Comparison of ENCODE assay signal across 22 mouse cellular contexts in the genomic region with DNA sequence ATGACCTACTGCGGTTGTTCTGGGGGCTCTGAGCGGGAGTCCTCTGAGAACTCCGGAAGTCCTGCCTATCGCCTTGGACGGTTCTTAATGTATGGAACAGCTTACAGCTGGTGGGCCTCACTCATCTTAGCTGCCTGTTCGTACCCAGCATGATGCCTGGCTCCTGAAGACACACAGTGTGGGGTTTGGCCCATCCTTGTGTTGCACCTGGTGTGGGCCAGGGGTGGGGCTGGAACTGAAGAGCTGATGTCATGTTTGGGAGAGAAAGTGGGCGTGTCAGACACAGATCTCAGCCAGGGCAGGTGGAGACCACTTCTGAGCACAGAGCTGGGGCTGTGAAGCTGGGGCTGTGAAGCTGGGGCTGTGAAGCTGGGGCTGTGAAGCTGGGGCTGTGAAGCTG. TPM values are rescaled to one million over a fixed set of nuclear protein-coding genes. Genes with fewer than 3 reads are reported as not detected.
DNase-seq lines count a peak whose midpoint lies in the region; ATAC-seq and TF ChIP-seq lines count a peak whose summit lies in the region.
"Had no signal": no experiment of that assay in that cellular context is flagged by ENCODE, and none has a peak within 500 bp of the region (broad histone marks: within the 10 kb centered on the region; RNA-seq: fewer than 3 reads in every experiment).

No protein-coding gene starts in this region.

- H3K9me3 ChIP-seq in heart, embryonic 13.5 days, result 0 out of 2 replicates have a peak, but pooled peaks cover 5% of the 10 kb centered on the region
- no peaks in the 10 kb centered on the region for H3K9me3 ChIP-seq in MEL (replicated peaks; ENCODE audit: insufficient read depth, low read length)
- 0 out of 2 replicates have a peak, but pooled peaks cover 4% of the 10 kb centered on the region for H3K9me3 ChIP-seq in liver, embryonic 13.5 days (replicated peaks)
- H3K9me3 ChIP-seq: forebrain, embryonic 15.5 days; hindbrain, embryonic 12.5 days; limb, embryonic 15.5 days; midbrain, embryonic 13.5 days had no signal

- no peak for TF ChIP-seq RAD21 in MEL (IDR thresholded peaks at IDR 0.05; ENCODE audit: low read depth, low read length)

- no peak overlapping the region for H3K27ac ChIP-seq in heart, embryonic 13.5 days (replicated peaks)
- H3K27ac ChIP-seq in MEL (ENCODE audit: control insufficient read depth, low read depth, low read length), result no peak overlapping the region
- H3K27ac ChIP-seq in liver, embryonic 13.5 days, result no peak overlapping the region
- H3K27ac ChIP-seq: forebrain, embryonic 15.5 days; hindbrain, embryonic 12.5 days; layer of hippocampus, adult 2 months; limb, embryonic 15.5 days; macrophage; midbrain, embryonic 13.5 days had no signal

- no peak for ATAC-seq in heart, embryonic 13.5 days (ENCODE audit: extremely low read depth, insufficient number of reproducible peaks, low FRiP score, low TSS enrichment)
- ATAC-seq in liver, embryonic 13.5 days (ENCODE audit: low read depth), result 0 out of 2 replicates have a peak, but pooled peaks have one; percentile 46
- ATAC-seq: forebrain, embryonic 15.5 days; midbrain, embryonic 13.5 days had no signal

- no peak for TF ChIP-seq EP300 in MEL (IDR thresholded peaks at IDR 0.05; ENCODE audit: low read depth in 1 of 2, low read length in 2 of 2)

- no peak for DNase-seq in heart, adult 9 months (ENCODE audit: low spot score in 2 of 2)
- DNase-seq in MEL (ENCODE audit: low read depth, low spot score), result peak; percentile 39
- DNase-seq in liver, embryonic 13.5 days, result no peak
- peak; percentile 75 to 82 for DNase-seq in thymus, postnatal 10 days (ENCODE audit: low spot score in 2 of 2)
- DNase-seq in neural tube, embryonic 10.5 days (ENCODE audit: extremely low spot score, low spot score), result no peak
- no peak for DNase-seq in right cerebral cortex, adult 18-20 months
- no peak for DNase-seq in urinary bladder, adult 18-20 months (ENCODE audit: low spot score in 2 of 2)
- DNase-seq: adrenal gland, postnatal 10 days; cerebellum, adult 9-10 months; kidney, adult 18-20 months; kidney, postnatal 10 days; layer of hippocampus, postnatal 36 days; right cerebral cortex, postnatal 14 days had no signal

- H3K9ac ChIP-seq in heart, embryonic 13.5 days, result 0 out of 2 replicates have a peak overlapping the region, but pooled peaks have one; percentile 1
- H3K9ac ChIP-seq in MEL (ENCODE audit: control insufficient read depth, low read depth, low read length, poor library complexity, severe bottlenecking), result no peak overlapping the region
- H3K9ac ChIP-seq in liver, embryonic 13.5 days, result no peak overlapping the region
- H3K9ac ChIP-seq: forebrain, embryonic 15.5 days; hindbrain, embryonic 12.5 days; limb, embryonic 15.5 days; midbrain, embryonic 13.5 days had no signal

- 83% methylated on average over 7 of the region's 7 CpGs for WGBS in heart, embryonic 13.5 days
- 68% methylated on average over 7 of the region's 7 CpGs for WGBS in liver, embryonic 13.5 days (ENCODE audit: insufficient replicate concordance)

- H3K4me2 ChIP-seq in heart, embryonic 13.5 days, result no peak overlapping the region
- H3K4me2 ChIP-seq in liver, embryonic 13.5 days, result no peak overlapping the region
- H3K4me2 ChIP-seq: forebrain, embryonic 15.5 days; hindbrain, embryonic 12.5 days; limb, embryonic 15.5 days; midbrain, embryonic 13.5 days had no signal

- no peak for TF ChIP-seq CTCF in MEL (IDR thresholded peaks at IDR 0.05 in 2 of 3, conservative IDR thresholded peaks at IDR 0.05 in 1 of 3; ENCODE audit: control insufficient read depth in 1 of 3, insufficient read depth in 1 of 3, low read depth in 2 of 3, low read length in 3 of 3, poor library complexity in 1 of 3, severe bottlenecking in 1 of 3)

- no peak for TF ChIP-seq POLR2A in MEL (IDR thresholded peaks at IDR 0.05; ENCODE audit: control insufficient read depth in 1 of 2, insufficient read depth in 1 of 2, low read depth in 1 of 2, low read length in 2 of 2, poor library complexity in 1 of 2)

- no peaks in the 10 kb centered on the region for H3K27me3 ChIP-seq in heart, embryonic 13.5 days (replicated peaks)
- no peaks in the 10 kb centered on the region for H3K27me3 ChIP-seq in MEL (ENCODE audit: control insufficient read depth in 1 of 2, insufficient read depth in 2 of 2, low read length in 2 of 2)
- H3K27me3 ChIP-seq in liver, embryonic 13.5 days, result no peaks in the 10 kb centered on the region
- H3K27me3 ChIP-seq: forebrain, embryonic 15.5 days; hindbrain, embryonic 12.5 days; limb, embryonic 15.5 days; midbrain, embryonic 13.5 days had no signal

- no peaks in the 10 kb centered on the region for H3K79me2 ChIP-seq in MEL (ENCODE audit: control insufficient read depth, insufficient read depth, low read length, poor library complexity)

- peaks cover 69% of the 10 kb centered on the region for H3K36me3 ChIP-seq in heart, embryonic 13.5 days
- peaks cover 0 to 21% of the 10 kb centered on the region in 2 experiments; a peak in 2 of 4 replicates for H3K36me3 ChIP-seq in MEL (ENCODE audit: control insufficient read depth in 1 of 2, insufficient read depth in 2 of 2, low read length in 2 of 2)
- no peaks in the 10 kb centered on the region; the same call in 1 of the 2 replicates for H3K36me3 ChIP-seq in liver, embryonic 13.5 days
- H3K36me3 ChIP-seq: forebrain, embryonic 15.5 days; hindbrain, embryonic 12.5 days; limb, embryonic 15.5 days; midbrain, embryonic 13.5 days had no signal

- H3K4me1 ChIP-seq in heart, embryonic 13.5 days, result peaks cover 32% of the 10 kb centered on the region
- peaks cover 7 to 29% of the 10 kb centered on the region in 2 experiments for H3K4me1 ChIP-seq in MEL (ENCODE audit: control insufficient read depth in 1 of 2, insufficient read depth in 2 of 2, low read length in 2 of 2)
- peaks cover 35% of the 10 kb centered on the region for H3K4me1 ChIP-seq in liver, embryonic 13.5 days (replicated peaks)
- H3K4me1 ChIP-seq: forebrain, embryonic 15.5 days; hindbrain, embryonic 12.5 days; limb, embryonic 15.5 days; midbrain, embryonic 13.5 days had no signal

- H3K4me3 ChIP-seq in heart, embryonic 13.5 days, result no peak overlapping the region
- H3K4me3 ChIP-seq in MEL (ENCODE audit: control insufficient read depth in 1 of 2, insufficient read depth in 1 of 2, low read depth in 2 of 2, low read length in 2 of 2), result no peak overlapping the region
- H3K4me3 ChIP-seq in liver, embryonic 13.5 days (replicated peaks), result no peak overlapping the region
- H3K4me3 ChIP-seq: erythroblast, embryonic 14.5 days; forebrain, embryonic 15.5 days; hindbrain, embryonic 12.5 days; layer of hippocampus, adult 2 months; limb, embryonic 15.5 days; midbrain, embryonic 13.5 days had no signal

TF ChIP-seq in MEL, 35 proteins besides CTCF, POLR2A, EP300 and RAD21:
- no peak for TF ChIP-seq ZMIZ1 (IDR thresholded peaks at IDR 0.05; ENCODE audit: low read depth, low read length)
- no peak for TF ChIP-seq SIN3A (IDR thresholded peaks at IDR 0.05; ENCODE audit: low read length)
- TF ChIP-seq SMC3 (IDR thresholded peaks at IDR 0.05; ENCODE audit: low read depth, low read length), result no peak
- no peak for TF ChIP-seq MAX (IDR thresholded peaks at IDR 0.05; ENCODE audit: low read length)
- TF ChIP-seq MYC (IDR thresholded peaks at IDR 0.05; ENCODE audit: low read depth, low read length), result no peak
- TF ChIP-seq ELF1 (IDR thresholded peaks at IDR 0.05; ENCODE audit: low read depth, low read length), result no peak
- no peak for TF ChIP-seq USF2 (IDR thresholded peaks at IDR 0.05; ENCODE audit: borderline replicate concordance in 1 of 2, insufficient read depth in 1 of 2, low read depth in 1 of 2, low read length in 2 of 2)
- TF ChIP-seq GABPA (IDR thresholded peaks at IDR 0.05; ENCODE audit: low read depth, low read length), result no peak
- TF ChIP-seq ZKSCAN1 (IDR thresholded peaks at IDR 0.05; ENCODE audit: low read depth, low read length), result no peak
- no peak for TF ChIP-seq E2F4 (IDR thresholded peaks at IDR 0.05; ENCODE audit: borderline replicate concordance, low read depth, low read length)
- TF ChIP-seq MXI1 (IDR thresholded peaks at IDR 0.05; ENCODE audit: low read depth, low read length), result no peak
- no peak for TF ChIP-seq POLR2AphosphoS2 (IDR thresholded peaks at IDR 0.05; ENCODE audit: low read length)

RNA-seq across cellular contexts. Expression of a gene that starts 9.5 kb away (rescaled TPM):
- 27.3 and 28.1 TPM in 2 replicates for polyA plus RNA-seq in heart, embryonic 13.5 days (2015; fragmentation: Nextera tagmentation; extraction: Ambion mirVana)
- 0.07 and 0.08 TPM in 2 replicates for total RNA-seq in MEL (2012; rRNA removed)
- polyA plus RNA-seq in MEL (2012; ENCODE audit: insufficient read depth in 1 of 2, insufficient read length in 2 of 2, low read depth in 1 of 2, low replicate concordance in 2 of 2, missing spikeins in 1 of 2), result under 1 TPM in 1 of 2 experiments, not detected in 1; 0.11 TPM
- polyA plus RNA-seq in liver, embryonic 13.5 days (2015; fragmentation: Nextera tagmentation; extraction: Ambion mirVana), result 0.12 TPM in 2 replicates
- polyA plus RNA-seq: embryonic facial prominence, embryonic 11.5 days had no signal

RNA-seq across cellular contexts. Expression of a gene that starts 16.6 kb away (rescaled TPM):
- polyA plus RNA-seq in heart, embryonic 13.5 days (2015; fragmentation: Nextera tagmentation; extraction: Ambion mirVana), result 27.7 and 31.9 TPM in 2 replicates
- 53.9 and 70.4 TPM in 2 replicates for total RNA-seq in MEL (2012; rRNA removed)
- polyA plus RNA-seq in MEL (2012; ENCODE audit: insufficient read depth in 1 of 2, insufficient read length in 2 of 2, low read depth in 1 of 2, low replicate concordance in 2 of 2, missing spikeins in 1 of 2), result 10 to 100 TPM in 1 of 2 experiments, not detected in 1; 69.4 TPM
- polyA plus RNA-seq in liver, embryonic 13.5 days (2015; fragmentation: Nextera tagmentation; extraction: Ambion mirVana), result 15.0 and 15.4 TPM in 2 replicates

Comparison
In these comparisons a context has a peak if more than half of its experiments do, and no peak if none do; other contexts are left out.
1. DNase-seq: peak in MEL (single experiment) and thymus, postnatal 10 days (2 of 2); none in heart, adult 9 months (0 of 2), liver, embryonic 13.5 days (single experiment), neural tube, embryonic 10.5 days (single experiment), right cerebral cortex, adult 18-20 months (single experiment) and urinary bladder, adult 18-20 months (0 of 2).
2. RNA of a gene that starts 9.5 kb away (polyA plus RNA-seq): 27.3 to 28.1 TPM in heart, embryonic 13.5 days; 0.12 TPM in liver, embryonic 13.5 days and 0.11 TPM in MEL; every median in the first group is over 10 times any median in the second.